Mouse (Mus musculus) heart, adult 2 months (tissue): ENCODE measurements around the gene Gm47995. TPM values are rescaled to one million over a fixed set of nuclear protein-coding genes. Genes with fewer than 3 reads are reported as not detected.

Experiments used
- DNase-seq, 2 experiments: peaks; one replicate each; pipeline ENCODE4 v3.0.0; 2021
- H3K27ac ChIP-seq: fragments of 200-600 bp; 2 replicates; pipeline ENCODE4 v1.8.1; 2022
- H3K27me3 ChIP-seq: fragments of 200-500 bp; 2 replicates; pipeline ENCODE4 v1.6.1; 2012; ENCODE audit warnings: mild to moderate bottlenecking, low read length, inconsistent platforms, mixed read lengths; ENCODE audit not compliant: control insufficient read depth, insufficient read depth
- H3K36me3 ChIP-seq: fragments of 200-500 bp; 2 replicates; pipeline ENCODE4 v1.6.1; 2012; ENCODE audit warnings: low read length, inconsistent platforms; ENCODE audit not compliant: control insufficient read depth, insufficient read depth
- H3K4me1 ChIP-seq: fragments of 200-500 bp; 2 replicates; pipeline ENCODE4 v1.6.1; 2011; ENCODE audit warnings: low read length; ENCODE audit not compliant: control insufficient read depth, insufficient read depth
- H3K4me3 ChIP-seq: fragments of 200-600 bp; 2 replicates; pipeline ENCODE4 v1.8.1; 2022
- H3K79me2 ChIP-seq: fragments of 200-500 bp; replicated peaks from 2 replicates; pipeline ENCODE4 v1.6.1; 2012; ENCODE audit warnings: mild to moderate bottlenecking, inconsistent platforms, low read length, moderate library complexity, mixed read lengths; ENCODE audit not compliant: control insufficient read depth, insufficient read depth
- H3K9ac ChIP-seq: fragments of 200-500 bp; 2 replicates; pipeline ENCODE4 v1.6.1; 2012; ENCODE audit warnings: low read depth, mild to moderate bottlenecking, control low read depth, inconsistent platforms, low read length, mixed read lengths
- CTCF ChIP-seq: fragments of 200-600 bp; IDR thresholded peaks from 2 replicates; pipeline ENCODE4 v1.8.1; 2022; ENCODE audit warnings: antibody characterized with exemption, mild to moderate bottlenecking, moderate library complexity
- EP300 ChIP-seq: fragments of 200-500 bp; IDR thresholded peaks from 2 replicates; pipeline ENCODE4 v1.6.1; 2011; ENCODE audit warnings: low read depth, low read length, control low read depth; ENCODE audit not compliant: insufficient read depth
- POLR2A ChIP-seq: fragments of 200-500 bp; IDR thresholded peaks from 2 replicates; pipeline ENCODE4 v1.6.1; 2011; ENCODE audit warnings: mild to moderate bottlenecking, low read depth, low read length, control low read depth; ENCODE audit not compliant: insufficient read depth
- WGBS: fragments of 180-500 bp; shearing (Covaris S2); methylation state at CpG from one replicate; pipeline ENCODE4 v1.1.7; 2018; 5-methylcytosine and 5-hydroxymethylcytosine counted together
- intact Hi-C: fragments of 180-260 bp; cut with DNase I; formaldehyde crosslinking; loops from one replicate; pipeline ENCODE4 v1.15.1; 2025
- polyA plus RNA-seq: library from polyadenylated mRNA; depleted of rRNA; stranded (reverse); fragments of >200 nt; gene quantifications from 2 replicates; pipeline ENCODE4 v1.2.3, GENCODE M21; 2012
- total RNA-seq, 2 experiments: library from RNA; stranded (reverse); gene quantifications; 2 replicates each; pipeline ENCODE4 v1.2.3; 2021

Gene Gm47995
- total and polyA plus RNA-seq, 3 experiments = not detected

DNA sequence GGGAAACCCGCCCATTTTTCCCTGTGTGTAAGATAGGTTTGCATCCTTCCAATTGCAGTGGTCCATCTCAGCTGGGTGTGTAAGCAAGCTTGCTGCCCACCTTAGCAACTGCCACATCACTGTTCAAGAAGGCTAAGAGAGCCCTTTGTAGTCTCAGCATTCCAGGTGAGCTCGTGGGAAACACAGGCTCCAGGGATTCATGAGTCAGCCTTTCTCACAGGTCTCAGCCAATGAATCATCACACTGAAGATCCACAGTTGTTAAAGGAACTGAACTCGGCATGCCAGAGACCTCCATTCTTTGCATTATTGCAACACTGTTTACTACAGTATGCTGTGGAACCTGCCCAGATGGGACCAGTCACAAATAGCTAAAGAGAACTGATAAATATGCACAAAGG is 29.6 kb upstream of the Gm47995 start:
- intact Hi-C loops = no loop called here
- no peaks in the 10 kb centered on the region for H3K36me3 ChIP-seq

DNA sequence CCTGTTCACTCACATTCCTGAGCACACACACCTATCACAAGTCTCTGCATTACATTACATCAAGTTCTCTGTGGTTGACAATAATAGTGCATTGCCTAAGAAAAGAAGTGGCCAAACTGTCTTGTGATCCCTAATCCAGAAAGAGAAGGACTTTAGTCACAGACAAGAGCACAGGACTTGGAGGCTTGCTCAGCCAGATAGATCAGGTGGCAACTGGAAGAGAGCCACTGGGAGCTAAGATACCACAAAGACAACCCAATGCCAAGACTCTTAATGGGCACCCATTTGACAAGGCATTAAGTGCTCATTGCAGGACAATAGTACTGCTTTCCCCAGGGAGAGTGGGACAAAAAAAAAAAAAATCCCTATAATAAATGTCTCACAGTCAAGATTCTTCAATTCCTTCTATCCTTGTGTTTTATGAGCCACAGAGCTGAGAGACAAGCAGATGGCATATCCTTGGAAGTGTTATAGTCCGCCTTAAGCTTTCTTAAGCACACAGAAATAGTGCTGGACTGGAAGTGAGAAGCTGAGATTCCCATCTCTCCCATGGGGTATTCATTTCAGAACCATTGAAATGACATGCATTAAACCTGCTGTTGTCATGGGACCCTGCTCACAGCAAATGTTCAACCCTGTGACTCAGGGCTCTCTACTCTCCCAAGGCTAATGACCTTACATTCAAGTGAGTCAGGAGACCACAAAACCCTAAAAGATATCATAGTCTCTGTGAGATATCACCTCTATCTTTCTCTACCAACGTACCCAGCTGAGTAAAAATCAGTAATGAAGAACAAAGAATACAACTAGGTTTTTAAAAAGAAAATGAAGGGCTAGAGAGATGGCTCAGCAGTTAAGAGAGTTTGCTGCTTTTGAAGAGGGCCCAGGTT is 26.4 kb upstream of the Gm47995 start:
- peak in 1 of 2 experiments; percentile 68 for DNase-seq
- no peaks in the 10 kb centered on the region for H3K27me3 ChIP-seq
- WGBS = 68% methylated on average over 2 of the region's 2 CpGs
- H3K79me2 ChIP-seq = no peaks in the 10 kb centered on the region
- TF ChIP-seq CTCF = no peak
- TF ChIP-seq EP300 = peak; percentile 92
- TF ChIP-seq POLR2A = no peak
- no peaks in the 10 kb centered on the region for H3K36me3 ChIP-seq
- no peak overlapping the region for H3K4me3 ChIP-seq
- peaks cover 1% of the 10 kb centered on the region for H3K4me1 ChIP-seq
- intact Hi-C loops = loop anchor here (1.0 to 5.0 kb wide), 2 partner anchors 80 to 171 kb away; no protein-coding TSS in a partner anchor
- H3K27ac ChIP-seq = peak overlapping the region; percentile 72
- no peak overlapping the region for H3K9ac ChIP-seq

More for the DNA sequence above, 29.6 kb upstream of the Gm47995 start:
- no peaks in the 10 kb centered on the region for H3K27me3 ChIP-seq
- H3K4me3 ChIP-seq = no peak overlapping the region
- no peak overlapping the region for H3K9ac ChIP-seq
- no peak for DNase-seq
- H3K79me2 ChIP-seq = no peaks in the 10 kb centered on the region
- TF ChIP-seq POLR2A (no peak), EP300 (no peak), CTCF (no peak)
- WGBS = 70% methylated on average over 3 of the region's 3 CpGs
- no peak overlapping the region for H3K27ac ChIP-seq
- peaks cover 1% of the 10 kb centered on the region for H3K4me1 ChIP-seq

DNA sequence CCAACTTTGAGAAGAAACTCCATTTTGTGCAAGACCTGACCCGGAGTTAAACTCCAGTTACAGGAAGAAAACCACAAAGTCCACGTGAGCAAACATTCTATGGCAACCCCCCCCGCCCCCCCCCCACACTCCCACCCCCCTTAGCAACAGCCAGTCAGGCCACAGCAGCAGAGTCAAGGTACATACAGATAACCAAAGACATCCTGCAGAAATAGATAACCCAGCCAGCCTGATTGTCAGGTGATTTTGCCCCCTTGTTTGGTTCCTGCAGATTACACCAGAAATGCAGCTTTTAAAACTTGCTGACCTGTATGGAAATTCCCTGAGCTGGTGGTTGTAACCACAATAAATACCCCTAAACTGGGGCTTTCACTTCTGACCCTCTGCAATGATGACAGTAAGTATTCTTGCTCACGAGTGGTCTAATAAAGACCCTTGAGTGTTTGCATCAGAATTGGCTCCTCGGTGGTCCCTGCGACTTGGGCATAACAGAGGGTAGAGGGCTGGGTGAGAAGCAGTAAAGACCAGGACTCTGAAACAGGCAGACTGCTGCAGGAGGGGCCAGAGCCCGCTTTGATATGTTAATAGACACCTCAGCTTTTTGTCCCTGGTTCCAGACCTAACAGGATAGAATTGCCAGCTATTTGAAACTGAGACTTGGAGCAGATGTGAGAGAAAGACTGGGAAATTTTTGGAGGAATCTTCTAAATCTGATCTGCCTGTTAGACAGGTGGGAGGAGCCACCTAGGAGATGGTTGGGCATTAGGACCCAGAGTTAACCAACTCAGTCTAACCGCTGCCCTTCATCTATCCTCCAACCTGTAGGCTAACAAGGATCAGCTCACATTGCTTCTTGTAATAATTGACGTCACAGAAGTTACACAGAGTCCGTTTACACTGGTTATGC is 21.0 kb upstream of the Gm47995 start:
- TF ChIP-seq POLR2A (no peak), EP300 (no peak), CTCF (no peak)
- Histone ChIP-seq H3K27me3 (no peaks in the 10 kb centered on the region), H3K9ac (0 out of 2 replicates have a peak overlapping the region, but pooled peaks have one; percentile 19), H3K36me3 (no peaks in the 10 kb centered on the region), H3K4me3 (no peak overlapping the region), H3K4me1 (peaks cover under 1% of the 10 kb centered on the region), H3K27ac (peak overlapping the region; percentile 64), H3K79me2 (no peaks in the 10 kb centered on the region)
- 27% methylated on average over 10 of the region's 10 CpGs for WGBS
- intact Hi-C loops = no loop called here
- DNase-seq = peak in 1 of 2 experiments; percentile 31

DNA sequence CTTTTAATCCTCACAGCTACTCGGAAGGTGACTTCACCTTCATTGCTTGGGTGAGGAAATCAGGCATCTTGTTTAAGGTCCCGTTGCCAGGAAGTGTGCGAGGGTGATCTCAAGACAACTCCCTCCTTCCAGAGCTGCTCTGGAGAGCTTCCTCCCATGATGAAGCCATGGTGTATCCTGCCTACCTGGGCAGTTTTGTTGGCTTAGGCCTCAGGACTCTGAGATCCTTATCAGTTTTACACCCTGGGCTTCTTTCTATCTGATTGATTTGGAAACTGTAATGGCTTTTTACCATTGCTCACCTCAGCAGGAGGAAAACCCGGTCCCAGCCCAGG is 20.3 kb upstream of the Gm47995 start:
- Histone ChIP-seq H3K4me1 (no peaks in the 10 kb centered on the region), H3K27ac (peak overlapping the region; percentile 64), H3K36me3 (no peaks in the 10 kb centered on the region), H3K79me2 (no peaks in the 10 kb centered on the region), H3K27me3 (no peaks in the 10 kb centered on the region), H3K4me3 (no peak overlapping the region), H3K9ac (0 out of 2 replicates have a peak overlapping the region, but pooled peaks have one; percentile 19)
- no peak for DNase-seq
- intact Hi-C loops = no loop called here
- no peak for TF ChIP-seq CTCF
- no peak for TF ChIP-seq POLR2A
- no peak for TF ChIP-seq EP300
- 43% methylated on average over 4 of the region's 4 CpGs for WGBS

DNA sequence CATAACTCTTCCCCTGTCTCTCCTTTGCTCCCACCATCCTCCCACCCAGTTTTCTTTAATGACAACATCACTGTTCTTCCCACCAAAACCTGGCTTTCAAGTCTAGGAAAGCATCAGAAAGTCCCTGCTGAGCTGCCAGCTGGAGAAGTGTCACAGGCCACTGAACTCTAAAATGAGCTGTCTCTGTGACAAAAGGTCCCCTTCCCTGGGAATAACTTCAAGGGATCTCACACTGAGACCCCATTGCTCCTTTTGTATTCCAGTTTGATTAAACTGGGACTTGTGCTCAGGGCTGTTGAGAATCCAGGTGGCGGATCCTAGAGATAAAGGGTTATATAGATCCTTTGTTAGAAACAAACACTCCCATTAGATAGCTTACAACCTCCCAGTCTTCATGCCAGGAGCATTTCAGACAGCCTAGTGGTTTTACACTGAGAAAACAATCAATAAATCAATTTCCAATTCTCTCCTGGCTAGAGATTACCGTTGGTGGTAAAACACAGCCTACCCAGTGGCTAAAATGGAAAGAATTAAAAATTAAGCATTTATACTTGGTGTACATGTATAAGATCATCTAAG is 19.7 kb upstream of the Gm47995 start:
- Histone ChIP-seq H3K4me1 (no peaks in the 10 kb centered on the region), H3K27me3 (no peaks in the 10 kb centered on the region), H3K9ac (no peak overlapping the region), H3K36me3 (no peaks in the 10 kb centered on the region), H3K4me3 (no peak overlapping the region), H3K27ac (no peak overlapping the region), H3K79me2 (no peaks in the 10 kb centered on the region)
- intact Hi-C loops = no loop called here
- no peak for DNase-seq
- WGBS = 88% methylated on average over 2 of the region's 2 CpGs
- TF ChIP-seq EP300 (no peak), POLR2A (no peak), CTCF (no peak)
